Mouse (Mus musculus) ovary, adult 10 weeks (tissue): ENCODE data around the gene Gm20441. TPM values are rescaled to one million over a fixed set of nuclear protein-coding genes. Genes with fewer than 3 reads are reported as not detected.

Experiments used
- polyA plus RNA-seq: library from polyadenylated mRNA; stranded (reverse); fragments of 350-450 nt; fragmentation: Illumina TruSeq; extraction: RNeasy Lipid Tissue Mini Kit (QIAGEN cat#74804); gene quantifications from one replicate; pipeline ENCODE4 v1.2.3, GENCODE M21; 2014

Gm20441 gene
- polyA plus RNA-seq: not detected

GRCm38 (mm10) chr10:75780769-75781578, at the start of gene Gm20441, which contains the start of gene Gstt3:
Gene Gm20441, minus strand, starts transcription at chr10:75780954.
Gene Gstt3, minus strand, starts transcription at chr10:75781414.

DNA sequence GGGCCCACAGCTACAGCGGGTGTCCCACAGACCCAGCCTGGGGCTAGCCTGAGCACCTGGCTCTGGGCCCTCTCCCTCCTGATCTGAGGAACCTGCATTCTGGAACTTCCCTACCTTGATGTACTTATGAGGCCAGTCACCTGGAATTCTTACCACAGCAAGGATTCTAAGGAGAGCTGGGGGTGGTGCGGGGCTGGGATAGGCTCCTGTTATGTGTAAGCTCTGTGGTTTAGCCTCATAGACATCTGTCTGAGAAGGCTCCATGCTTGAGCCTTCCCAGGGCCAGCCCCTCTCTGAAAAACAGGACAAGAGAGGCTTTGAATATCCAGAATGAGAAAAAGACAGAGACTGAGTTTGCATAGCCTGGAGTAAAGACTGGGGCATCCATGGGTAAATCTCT, 41.7 kb upstream of the Gm20441 start, which contains the start of gene Gstt4:
Gene Gstt4, minus strand, starts transcription at position 101 of the 400 bp plus-strand sequence.

GRCm38 (mm10) chr10:75798176-75798696, 17.5 kb upstream of the Gm20441 start, which contains the start of gene Gstt1:
Gene Gstt1, minus strand, starts transcription at chr10:75798584.

GRCm38 (mm10) chr10:75772795-75773664, 7.7 kb downstream of the Gm20441 start, which contains the start of gene Ddt:
Gene Ddt, minus strand, starts transcription at chr10:75773414.

GRCm38 (mm10) chr10:75763682-75764518, 16.9 kb downstream of the Gm20441 start, which contains the start of gene Cabin1:
Gene Cabin1, minus strand, starts transcription at chr10:75764341.

Other genes with a start within 250 kb of the Gm20441 start
- gene Lrrc75b, start 220.6 kb downstream of the Gm20441 start, polyA plus RNA-seq: 1.0 TPM
- gene Ggt1, start 219.3 kb downstream of the Gm20441 start, polyA plus RNA-seq: not detected
- gene Ggt5, start 191.6 kb downstream of the Gm20441 start, polyA plus RNA-seq: 2.2 TPM
- 2.0 TPM for gene Susd2, start 136.9 kb downstream of the Gm20441 start, polyA plus RNA-seq
- gene Cabin1, start 16.6 kb downstream of the Gm20441 start, polyA plus RNA-seq: 7.4 TPM
- gene Ddt, start 7.5 kb downstream of the Gm20441 start, polyA plus RNA-seq: 0.88 TPM
- 6.0 TPM for gene Gstt3, start 460 bp upstream of the Gm20441 start, polyA plus RNA-seq
- gene Gstt1, start 17.6 kb upstream of the Gm20441 start, polyA plus RNA-seq: 3.3 TPM
- not detected for gene Gstt4, start 41.6 kb upstream of the Gm20441 start, polyA plus RNA-seq
- 2.9 TPM for gene Gstt2, start 56.5 kb upstream of the Gm20441 start, polyA plus RNA-seq
- not detected for gene Mif, start 79.3 kb upstream of the Gm20441 start, polyA plus RNA-seq
- not detected for gene Derl3, start 112.5 kb upstream of the Gm20441 start, polyA plus RNA-seq
- 27.4 TPM for gene Smarcb1, start 140.7 kb upstream of the Gm20441 start, polyA plus RNA-seq
- 19.5 TPM for gene Chchd10, start 152.2 kb upstream of the Gm20441 start, polyA plus RNA-seq
- gene Mmp11, start 155.5 kb upstream of the Gm20441 start, polyA plus RNA-seq: 19.8 TPM
- gene Gm867, start 159.7 kb upstream of the Gm20441 start, polyA plus RNA-seq: 1.8 TPM
- gene Vpreb3, start 162.1 kb upstream of the Gm20441 start, polyA plus RNA-seq: 3.6 TPM
- 0.26 TPM for gene Gm5134, start 173.6 kb upstream of the Gm20441 start, polyA plus RNA-seq